Mouse (Mus musculus) liver, embryonic 15.5 days (tissue): ENCODE data around the gene Ret. TPM values are rescaled to one million over a fixed set of nuclear protein-coding genes. Genes with fewer than 3 reads are reported as not detected.

Experiments
- ATAC-seq: fragments of 200-750 bp; cut with Nextera tagmentation; 2 replicates; pipeline ENCODE4 v1.8.0; 2017; ENCODE audit warnings: moderate number of reproducible peaks, mild to moderate bottlenecking, moderate library complexity; ENCODE audit not compliant: insufficient read depth
- H3K27ac ChIP-seq: fragments of 300-500 bp; sonication (generic); replicated peaks from 2 replicates; pipeline ENCODE4 v1.5.1; 2015; ENCODE audit warnings: mild to moderate bottlenecking, inconsistent platforms
- H3K27me3 ChIP-seq: fragments of 300-500 bp; sonication (generic); 2 replicates; pipeline ENCODE4 v1.6.1; 2015; ENCODE audit warnings: mild to moderate bottlenecking, inconsistent platforms
- H3K36me3 ChIP-seq: fragments of 300-500 bp; sonication (generic); replicated peaks from 2 replicates; pipeline ENCODE4 v1.6.1; 2015; ENCODE audit warnings: moderate library complexity, mild to moderate bottlenecking, inconsistent platforms
- H3K4me1 ChIP-seq: fragments of 300-500 bp; sonication (generic); replicated peaks from 2 replicates; pipeline ENCODE4 v1.6.1; 2015; ENCODE audit warnings: inconsistent platforms
- H3K4me2 ChIP-seq: fragments of 300-500 bp; sonication (generic); 2 replicates; pipeline ENCODE4 v1.6.1; 2015; ENCODE audit warnings: moderate library complexity, mild to moderate bottlenecking, inconsistent platforms
- H3K4me3 ChIP-seq: fragments of 300-500 bp; sonication (generic); replicated peaks from 2 replicates; pipeline ENCODE4 v1.5.1; 2015; ENCODE audit warnings: mild to moderate bottlenecking, inconsistent platforms
- H3K9ac ChIP-seq: fragments of 300-500 bp; sonication (generic); 2 replicates; pipeline ENCODE4 v1.6.1; 2015; ENCODE audit warnings: moderate library complexity, mild to moderate bottlenecking, inconsistent platforms
- H3K9me3 ChIP-seq: fragments of 300-500 bp; sonication (generic); replicated peaks from 2 replicates; pipeline ENCODE4 v1.6.1; 2016; ENCODE audit warnings: inconsistent platforms
- WGBS: fragments of 180-500 bp; shearing (Covaris S2); methylation state at CpG from one replicate; pipeline ENCODE4 v1.1.7; 2015; ENCODE audit warnings: mixed read lengths; ENCODE audit not compliant: insufficient replicate concordance; 5-methylcytosine and 5-hydroxymethylcytosine counted together
- polyA plus RNA-seq: library from polyadenylated mRNA; unstranded; fragments of >200 nt; fragmentation: Nextera tagmentation; extraction: Ambion mirVana; gene quantifications from 2 replicates; pipeline ENCODE4 v1.2.1, GENCODE M21; 2015

Ret gene
- polyA plus RNA-seq, 1 experiment from 2014 or later, result 0.08 TPM

- Histone ChIP-seq H3K9me3 (no peaks in the 10 kb centered on the region), H3K27ac (no peak overlapping the region), H3K9ac (no peak overlapping the region), H3K36me3 (no peaks in the 10 kb centered on the region), H3K4me2 (no peak overlapping the region), H3K4me3 (no peak overlapping the region), H3K4me1 (no peaks in the 10 kb centered on the region), H3K27me3 (no peaks in the 10 kb centered on the region)
- WGBS, result 54% methylated on average over 2 of the region's 2 CpGs
- no peak for ATAC-seq
Observed at GRCm38 (mm10) chr6:118150538-118150937, 47.0 kb downstream of the Ret start.

- no peak for ATAC-seq
- Histone ChIP-seq H3K4me1 (no peaks in the 10 kb centered on the region), H3K27me3 (no peaks in the 10 kb centered on the region), H3K9ac (no peak overlapping the region), H3K4me2 (no peak overlapping the region), H3K36me3 (no peaks in the 10 kb centered on the region), H3K4me3 (no peak overlapping the region), H3K9me3 (no peaks in the 10 kb centered on the region), H3K27ac (no peak overlapping the region)
- WGBS, result 61% methylated on average over 4 of the region's 4 CpGs
Observed at GRCm38 (mm10) chr6:118150128-118150527, 47.4 kb downstream of the Ret start.

GRCm38 (mm10) chr6:118140961-118141360, 56.6 kb downstream of the Ret start:
- Histone ChIP-seq H3K27ac (no peak overlapping the region), H3K9me3 (no peaks in the 10 kb centered on the region), H3K36me3 (no peaks in the 10 kb centered on the region), H3K9ac (no peak overlapping the region), H3K27me3 (no peaks in the 10 kb centered on the region), H3K4me3 (no peak overlapping the region), H3K4me2 (no peak overlapping the region), H3K4me1 (peaks cover 27% of the 10 kb centered on the region)
- no peak for ATAC-seq
- 60% methylated on average over 6 of the region's 6 CpGs for WGBS

GRCm38 (mm10) chr6:118138731-118139709, 58.5 kb downstream of the Ret start, which contains the start of gene Csgalnact2:
TSS of gene Csgalnact2 (minus strand) at chr6:118139140.
- Histone ChIP-seq H3K4me1 (peaks cover 33% of the 10 kb centered on the region), H3K36me3 (no peaks in the 10 kb centered on the region), H3K9me3 (no peaks in the 10 kb centered on the region), H3K4me3 (peak within 1 kb of the TSS; percentile 79), H3K27me3 (no peaks in the 10 kb centered on the region), H3K9ac (peak within 1 kb of the TSS; percentile 60), H3K4me2 (peak within 1 kb of the TSS; percentile 83), H3K27ac (peak within 1 kb of the TSS; percentile 80)
- 5% methylated on average over 66 of the region's 66 CpGs for WGBS
- ATAC-seq, result peak; percentile 97

- Histone ChIP-seq H3K4me1 (peaks cover 33% of the 10 kb centered on the region), H3K27me3 (no peaks in the 10 kb centered on the region), H3K9me3 (no peaks in the 10 kb centered on the region), H3K9ac (no peak overlapping the region), H3K36me3 (no peaks in the 10 kb centered on the region), H3K4me2 (peak overlapping the region; percentile 83), H3K4me3 (peak overlapping the region; percentile 9; the same call in 1 of the 2 replicates), H3K27ac (peak overlapping the region; percentile 45; the same call in 1 of the 2 replicates)
- WGBS, result 18% methylated on average over 2 of the region's 2 CpGs
- no peak for ATAC-seq
Observed at GRCm38 (mm10) chr6:118137148-118137547, 60.4 kb downstream of the Ret start.

- Histone ChIP-seq H3K27me3 (no peaks in the 10 kb centered on the region), H3K4me2 (no peak overlapping the region), H3K9me3 (no peaks in the 10 kb centered on the region), H3K27ac (no peak overlapping the region), H3K9ac (no peak overlapping the region), H3K4me1 (peaks cover 30% of the 10 kb centered on the region), H3K36me3 (no peaks in the 10 kb centered on the region), H3K4me3 (no peak overlapping the region)
- no peak for ATAC-seq
- 68% methylated on average over 1 of the region's 1 CpGs for WGBS
Observed at GRCm38 (mm10) chr6:118134461-118134860, 63.1 kb downstream of the Ret start.

- H3K4me2 ChIP-seq, result no peak overlapping the region
- H3K4me3 ChIP-seq, result no peak overlapping the region
- no peak overlapping the region for H3K27ac ChIP-seq
- H3K27me3 ChIP-seq, result no peaks in the 10 kb centered on the region
- ATAC-seq, result no peak
- H3K36me3 ChIP-seq, result peaks cover 3% of the 10 kb centered on the region; the same call in 1 of the 2 replicates
- no peaks in the 10 kb centered on the region for H3K9me3 ChIP-seq
- 35% methylated on average over 2 of the region's 2 CpGs for WGBS
- H3K9ac ChIP-seq, result no peak overlapping the region
- H3K4me1 ChIP-seq, result peaks cover 28% of the 10 kb centered on the region
Observed at GRCm38 (mm10) chr6:118130022-118130421, 67.5 kb downstream of the Ret start.

- peaks cover 12% of the 10 kb centered on the region; the same call in 1 of the 2 replicates for H3K36me3 ChIP-seq
- H3K27ac ChIP-seq, result peak overlapping the region; percentile 48
- no peaks in the 10 kb centered on the region for H3K27me3 ChIP-seq
- no peak overlapping the region for H3K4me3 ChIP-seq
- ATAC-seq, result 0 out of 2 replicates have a peak, but pooled peaks have one; percentile 25
- H3K9ac ChIP-seq, result no peak overlapping the region
- peak overlapping the region; percentile 29 for H3K4me2 ChIP-seq
- H3K4me1 ChIP-seq, result peaks cover 27% of the 10 kb centered on the region
- no peaks in the 10 kb centered on the region for H3K9me3 ChIP-seq
- 6% methylated on average over 6 of the region's 6 CpGs for WGBS
Observed at GRCm38 (mm10) chr6:118127827-118128487, 69.6 kb downstream of the Ret start.

- no peaks in the 10 kb centered on the region for H3K9me3 ChIP-seq
- WGBS, result 32% methylated on average over 7 of the region's 7 CpGs
- H3K9ac ChIP-seq, result no peak overlapping the region
- H3K4me2 ChIP-seq, result 0 out of 2 replicates have a peak overlapping the region, but pooled peaks have one; percentile 29
- no peaks in the 10 kb centered on the region for H3K27me3 ChIP-seq
- 0 out of 2 replicates have a peak overlapping the region, but pooled peaks have one; percentile 48 for H3K27ac ChIP-seq
- no peak for ATAC-seq
- H3K4me3 ChIP-seq, result no peak overlapping the region
- H3K36me3 ChIP-seq, result peaks cover 18% of the 10 kb centered on the region
- H3K4me1 ChIP-seq, result peaks cover 27% of the 10 kb centered on the region
Observed at GRCm38 (mm10) chr6:118127198-118127597, 70.3 kb downstream of the Ret start.

GRCm38 (mm10) chr6:118126577-118126976, 70.9 kb downstream of the Ret start:
- peaks cover 24% of the 10 kb centered on the region for H3K4me1 ChIP-seq
- H3K4me3 ChIP-seq, result no peak overlapping the region
- ATAC-seq, result no peak
- H3K9ac ChIP-seq, result no peak overlapping the region
- peaks cover 19% of the 10 kb centered on the region for H3K36me3 ChIP-seq
- H3K9me3 ChIP-seq, result no peaks in the 10 kb centered on the region
- no peaks in the 10 kb centered on the region for H3K27me3 ChIP-seq
- H3K27ac ChIP-seq, result no peak overlapping the region
- no peak overlapping the region for H3K4me2 ChIP-seq

- no peak for ATAC-seq
Observed at GRCm38 (mm10) chr6:118122767-118123166, 74.8 kb downstream of the Ret start.

More at GRCm38 (mm10) chr6:118122767-118123166, 74.8 kb downstream of the Ret start:
- H3K9me3 ChIP-seq, result no peaks in the 10 kb centered on the region
- WGBS, result 70% methylated on average over 1 of the region's 1 CpGs
- no peak overlapping the region for H3K4me2 ChIP-seq
- no peak overlapping the region for H3K27ac ChIP-seq
- H3K36me3 ChIP-seq, result peaks cover 28% of the 10 kb centered on the region
- no peaks in the 10 kb centered on the region for H3K27me3 ChIP-seq
- no peak overlapping the region for H3K4me3 ChIP-seq
- peaks cover 9% of the 10 kb centered on the region for H3K4me1 ChIP-seq
- no peak overlapping the region for H3K9ac ChIP-seq
